Mouse (Mus musculus) heart, adult 2 months (tissue): ENCODE data around the gene Bckdha. TPM values are rescaled to one million over a fixed set of nuclear protein-coding genes. Genes with fewer than 3 reads are reported as not detected.
A peak's percentile ranks its signal among the peaks of the same experiment; 100 is the strongest.

Experiments
- DNase-seq, 2 experiments: peaks; one replicate each; pipeline ENCODE4 v3.0.0; 2021
- H3K27ac ChIP-seq: fragments of 200-600 bp; 2 replicates; pipeline ENCODE4 v1.8.1; 2022
- H3K27me3 ChIP-seq: fragments of 200-500 bp; 2 replicates; pipeline ENCODE4 v1.6.1; 2012; ENCODE audit warnings: mild to moderate bottlenecking, low read length, inconsistent platforms, mixed read lengths; ENCODE audit not compliant: control insufficient read depth, insufficient read depth
- H3K36me3 ChIP-seq: fragments of 200-500 bp; 2 replicates; pipeline ENCODE4 v1.6.1; 2012; ENCODE audit warnings: low read length, inconsistent platforms; ENCODE audit not compliant: control insufficient read depth, insufficient read depth
- H3K4me1 ChIP-seq: fragments of 200-500 bp; 2 replicates; pipeline ENCODE4 v1.6.1; 2011; ENCODE audit warnings: low read length; ENCODE audit not compliant: control insufficient read depth, insufficient read depth
- H3K4me3 ChIP-seq: fragments of 200-600 bp; 2 replicates; pipeline ENCODE4 v1.8.1; 2022
- H3K79me2 ChIP-seq: fragments of 200-500 bp; replicated peaks from 2 replicates; pipeline ENCODE4 v1.6.1; 2012; ENCODE audit warnings: mild to moderate bottlenecking, inconsistent platforms, low read length, moderate library complexity, mixed read lengths; ENCODE audit not compliant: control insufficient read depth, insufficient read depth
- H3K9ac ChIP-seq: fragments of 200-500 bp; 2 replicates; pipeline ENCODE4 v1.6.1; 2012; ENCODE audit warnings: low read depth, mild to moderate bottlenecking, control low read depth, inconsistent platforms, low read length, mixed read lengths
- CTCF ChIP-seq: fragments of 200-600 bp; IDR thresholded peaks from 2 replicates; pipeline ENCODE4 v1.8.1; 2022; ENCODE audit warnings: antibody characterized with exemption, mild to moderate bottlenecking, moderate library complexity
- EP300 ChIP-seq: fragments of 200-500 bp; IDR thresholded peaks from 2 replicates; pipeline ENCODE4 v1.6.1; 2011; ENCODE audit warnings: low read depth, low read length, control low read depth; ENCODE audit not compliant: insufficient read depth
- POLR2A ChIP-seq: fragments of 200-500 bp; IDR thresholded peaks from 2 replicates; pipeline ENCODE4 v1.6.1; 2011; ENCODE audit warnings: mild to moderate bottlenecking, low read depth, low read length, control low read depth; ENCODE audit not compliant: insufficient read depth
- WGBS: fragments of 180-500 bp; shearing (Covaris S2); methylation state at CpG from one replicate; pipeline ENCODE4 v1.1.7; 2018; 5-methylcytosine and 5-hydroxymethylcytosine counted together
- intact Hi-C: fragments of 180-260 bp; cut with DNase I; formaldehyde crosslinking; loops from one replicate; pipeline ENCODE4 v1.15.1; 2025
- polyA plus RNA-seq: library from polyadenylated mRNA; depleted of rRNA; stranded (reverse); fragments of >200 nt; gene quantifications from 2 replicates; pipeline ENCODE4 v1.2.3, GENCODE M21; 2012
- total RNA-seq, 2 experiments: library from RNA; stranded (reverse); gene quantifications; 2 replicates each; pipeline ENCODE4 v1.2.3; 2021

Gene Bckdha
- total and polyA plus RNA-seq, 3 experiments = 225 to 545 (median 312) TPM

DNA sequence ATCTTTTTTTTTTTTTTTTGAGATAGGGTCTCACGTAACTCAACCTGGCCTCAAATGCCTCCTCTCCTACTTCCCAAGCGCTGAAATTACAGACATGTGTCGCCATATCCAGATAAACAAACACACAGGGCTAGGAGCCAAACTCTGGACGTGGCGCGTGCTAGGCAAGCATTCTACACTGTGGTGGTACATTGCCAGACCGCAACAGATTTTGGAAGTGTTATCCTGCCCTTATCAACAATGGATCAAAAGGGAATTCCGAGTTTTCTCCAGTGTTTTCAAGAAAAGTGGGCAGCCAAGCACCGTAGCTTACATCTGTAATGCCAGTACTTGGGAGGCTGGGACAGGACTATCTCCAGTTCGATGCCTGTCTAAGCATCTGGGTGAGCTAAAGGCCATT lies 996 bp downstream of the Bckdha start:
- Histone ChIP-seq H3K4me1 (peaks cover 3% of the 10 kb centered on the region), H3K27ac (peak overlapping the region; percentile 99), H3K79me2 (no peaks in the 10 kb centered on the region; the same call in none of the 2 replicates), H3K27me3 (no peaks in the 10 kb centered on the region), H3K4me3 (peak overlapping the region; percentile 65), H3K9ac (peak overlapping the region; percentile 72), H3K36me3 (peaks cover 2% of the 10 kb centered on the region; the same call in 1 of the 2 replicates)
- intact Hi-C loops = loop anchor here (2.0 kb wide), 3 partner anchors 31 to 61 kb away; partner anchors contain the start of genes B3gnt8, Ccdc97 and Dmac2
- WGBS = 16% methylated on average over 10 of the region's 10 CpGs
- TF ChIP-seq POLR2A (no peak), CTCF (no peak), EP300 (no peak)
- no peak for DNase-seq

DNA sequence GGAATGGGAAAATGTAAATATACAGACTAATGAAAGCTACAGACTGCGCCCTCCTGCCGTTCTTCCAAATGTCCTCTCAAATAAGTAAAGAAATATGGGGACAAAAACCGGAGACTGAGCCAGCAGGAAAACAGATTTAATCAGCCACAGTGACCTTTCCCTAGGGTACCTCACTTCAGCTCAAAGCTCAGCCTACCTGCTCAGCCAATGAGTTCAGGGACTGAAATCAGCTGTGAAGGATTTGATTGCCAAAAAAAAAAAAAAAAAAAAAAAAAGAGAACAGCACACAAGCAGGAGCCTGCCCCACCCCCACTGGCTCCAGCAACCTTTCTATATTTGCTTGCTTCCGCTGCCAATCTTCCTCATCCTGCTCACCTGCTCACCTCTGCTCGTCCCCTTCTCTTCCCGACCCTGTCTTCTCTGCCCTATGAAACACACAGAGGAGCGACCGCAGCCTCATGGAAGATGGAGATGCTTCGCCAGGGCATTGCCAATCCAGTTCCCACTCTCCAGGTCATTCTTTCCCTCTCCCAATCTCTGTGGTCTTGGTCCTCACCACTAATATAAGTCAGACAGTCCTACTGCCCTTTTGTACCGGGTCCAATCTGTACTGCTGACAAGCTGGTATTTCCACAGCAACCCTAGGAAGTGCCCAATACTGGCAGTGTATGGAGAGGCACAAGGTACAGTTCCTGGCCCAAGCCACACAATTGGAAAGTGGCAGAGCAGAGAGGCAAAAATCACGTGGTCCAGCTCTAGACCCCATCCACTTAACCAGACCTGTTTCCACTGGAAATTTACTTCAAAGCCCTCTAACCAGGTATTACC lies 3.0 kb downstream of the Bckdha start:
- WGBS = 64% methylated on average over 11 of the region's 11 CpGs
- Histone ChIP-seq H3K79me2 (no peaks in the 10 kb centered on the region; the same call in 1 of the 2 replicates), H3K27me3 (no peaks in the 10 kb centered on the region), H3K9ac (no peak overlapping the region), H3K4me1 (peaks cover 3% of the 10 kb centered on the region), H3K27ac (peak overlapping the region; percentile 61), H3K36me3 (peaks cover 2% of the 10 kb centered on the region; the same call in 1 of the 2 replicates), H3K4me3 (no peak overlapping the region)
- peak in 1 of 2 experiments; percentile 44 for DNase-seq
- no peak for TF ChIP-seq CTCF
- no peak for TF ChIP-seq EP300
- no peak for TF ChIP-seq POLR2A
- intact Hi-C loops = loop anchor here (2.0 kb wide), 1 partner anchor 37 kb away; the partner anchor contains the start of gene Dmac2

DNA sequence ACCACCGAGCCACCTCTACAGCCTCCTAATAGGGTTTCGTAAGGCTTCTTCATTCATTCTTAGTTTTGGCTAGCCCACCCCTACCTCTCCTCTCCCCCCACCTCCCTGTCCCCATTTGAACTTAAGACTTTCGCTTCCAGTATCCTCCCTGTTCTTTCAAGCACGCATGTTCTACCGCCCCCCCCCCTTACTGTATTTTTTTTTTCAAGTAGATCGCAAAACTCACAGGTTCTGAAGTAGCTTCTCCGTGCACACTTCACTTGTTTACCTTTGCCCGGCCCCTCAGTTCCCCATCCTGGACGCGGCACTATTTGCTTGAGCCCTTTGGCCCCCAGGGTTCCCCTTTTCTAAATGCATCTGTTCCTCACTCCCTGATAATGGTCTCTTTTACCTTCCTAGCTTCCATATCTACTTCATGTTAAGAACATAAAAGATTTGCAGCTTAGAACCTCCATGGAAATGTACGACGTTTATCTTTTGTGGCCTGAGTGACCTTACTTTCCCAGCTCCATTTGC lies 6.5 kb downstream of the Bckdha start:
- Histone ChIP-seq H3K4me3 (no peak overlapping the region), H3K27me3 (no peaks in the 10 kb centered on the region), H3K79me2 (peaks cover 2% of the 10 kb centered on the region; the same call in 1 of the 2 replicates), H3K27ac (no peak overlapping the region), H3K36me3 (peaks cover 3% of the 10 kb centered on the region; the same call in 1 of the 2 replicates), H3K4me1 (peaks cover 3% of the 10 kb centered on the region), H3K9ac (no peak overlapping the region)
- 79% methylated on average over 12 of the region's 12 CpGs for WGBS
- TF ChIP-seq CTCF (no peak), POLR2A (no peak), EP300 (no peak)
- DNase-seq = no peak
- intact Hi-C loops = no loop called here

DNA sequence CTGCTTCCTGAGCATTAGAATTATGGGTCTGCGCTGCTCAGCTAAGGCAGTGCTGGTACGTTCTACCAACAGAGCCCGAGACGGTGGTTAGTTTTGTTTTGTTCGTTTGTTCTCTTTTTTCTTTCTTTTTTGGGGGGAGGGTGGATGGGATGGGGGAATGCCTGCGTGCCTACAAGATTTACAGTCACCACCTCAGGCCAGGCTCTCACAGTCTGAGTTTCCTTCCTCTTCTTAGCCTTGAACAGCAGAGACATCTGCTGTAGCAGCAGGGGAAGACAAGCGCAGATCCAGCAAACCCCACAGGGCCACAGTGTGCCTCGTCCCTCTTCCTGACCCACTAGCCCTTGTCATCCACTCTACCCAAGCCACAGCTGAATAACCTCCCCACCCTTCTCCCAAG lies 7.5 kb downstream of the Bckdha start:
- Histone ChIP-seq H3K36me3 (peaks cover 3% of the 10 kb centered on the region; the same call in 1 of the 2 replicates), H3K4me1 (peaks cover 3% of the 10 kb centered on the region), H3K27me3 (no peaks in the 10 kb centered on the region), H3K79me2 (peaks cover 2% of the 10 kb centered on the region; the same call in 1 of the 2 replicates), H3K4me3 (no peak overlapping the region), H3K27ac (no peak overlapping the region), H3K9ac (no peak overlapping the region)
- intact Hi-C loops = no loop called here
- TF ChIP-seq EP300 = no peak
- no peak for TF ChIP-seq CTCF
- TF ChIP-seq POLR2A = no peak
- WGBS = 79% methylated on average over 8 of the region's 8 CpGs
- DNase-seq = peak; percentile 32 to 40

DNA sequence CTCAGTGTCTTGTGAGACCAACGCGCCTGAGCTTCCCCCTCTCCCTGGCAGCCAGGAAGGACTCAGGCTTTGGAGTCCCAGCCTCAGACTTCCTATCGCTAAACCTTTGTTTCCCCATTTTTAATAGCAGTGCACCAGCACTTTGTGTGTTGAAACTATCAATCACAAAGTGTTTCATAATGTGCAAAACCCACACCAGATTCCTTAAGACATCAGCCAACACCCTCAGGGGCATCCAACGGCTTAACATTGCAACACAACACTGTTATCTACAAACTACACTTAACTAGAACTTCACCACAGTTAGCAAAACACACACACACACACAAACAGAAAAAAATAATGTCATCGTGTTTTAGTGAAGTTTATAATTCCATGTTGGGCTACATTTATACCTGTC lies 8.9 kb downstream of the Bckdha start:
- no peak for DNase-seq
- peaks cover 3% of the 10 kb centered on the region for H3K4me1 ChIP-seq

More for the DNA sequence above, 8.9 kb downstream of the Bckdha start:
- no peak overlapping the region for H3K4me3 ChIP-seq
- H3K27ac ChIP-seq = no peak overlapping the region
- peaks cover 3% of the 10 kb centered on the region; the same call in 1 of the 2 replicates for H3K36me3 ChIP-seq
- 69% methylated on average over 5 of the region's 5 CpGs for WGBS
- intact Hi-C loops = no loop called here
- TF ChIP-seq EP300 (no peak), CTCF (no peak), POLR2A (no peak)
- peaks cover 2% of the 10 kb centered on the region; the same call in 1 of the 2 replicates for H3K79me2 ChIP-seq
- H3K27me3 ChIP-seq = no peaks in the 10 kb centered on the region
- H3K9ac ChIP-seq = no peak overlapping the region
